10 mouse cellular contexts compared by ENCODE assay signal in genomic region chr3:105053698-105054001, GRCm38 (mm10). TPM values are rescaled to one million over a fixed set of nuclear protein-coding genes. Genes with fewer than 3 reads are reported as not detected.
DNase-seq lines count a peak whose midpoint lies in the region; ATAC-seq and TF ChIP-seq lines count a peak whose summit lies in the region.
"Had no signal": no experiment of that assay in that cellular context is flagged by ENCODE, and none has a peak within 500 bp of the region (broad histone marks: within the 10 kb centered on the region; RNA-seq: fewer than 3 reads in every experiment).

No protein-coding gene starts in this region.

- peaks cover 46% of the 10 kb centered on the region for H3K4me1 ChIP-seq in kidney, embryonic 15.5 days
- peaks cover 38% of the 10 kb centered on the region for H3K4me1 ChIP-seq in embryonic facial prominence, embryonic 10.5 days
- peaks cover 8% of the 10 kb centered on the region for H3K4me1 ChIP-seq in hindbrain, postnatal 0 days (ENCODE audit: insufficient read depth, low read length)
- H3K4me1 ChIP-seq in midbrain, embryonic 15.5 days, result peaks cover 32% of the 10 kb centered on the region

- H3K9ac ChIP-seq in kidney, embryonic 15.5 days, result peak overlapping the region; percentile 44
- H3K9ac ChIP-seq in hindbrain, postnatal 0 days (replicated peaks; ENCODE audit: low read length), result peak overlapping the region; percentile 92; the same call in 1 of the 2 replicates
- peak overlapping the region; percentile 63 for H3K9ac ChIP-seq in midbrain, embryonic 15.5 days

- no peak for ATAC-seq in kidney, embryonic 15.5 days (replicated peaks; ENCODE audit: low FRiP score)
- no peak for ATAC-seq in hindbrain, postnatal 0 days
- ATAC-seq in midbrain, embryonic 15.5 days (replicated peaks), result 0 out of 2 replicates have a peak, but pooled peaks have one; percentile 0
- no peak for ATAC-seq in granulocyte monocyte progenitor cell, adult 5-6 weeks (replicated peaks; ENCODE audit: poor library complexity, severe bottlenecking)

- 72% methylated on average over 4 of the region's 4 CpGs for WGBS in kidney, embryonic 15.5 days
- 71% methylated on average over 4 of the region's 4 CpGs for WGBS in embryonic facial prominence, embryonic 10.5 days
- 71% methylated on average over 4 of the region's 4 CpGs for WGBS in hindbrain, postnatal 0 days
- WGBS in midbrain, embryonic 15.5 days, result 69% methylated on average over 4 of the region's 4 CpGs

- H3K27me3 ChIP-seq in kidney, embryonic 15.5 days, result no peaks in the 10 kb centered on the region
- no peaks in the 10 kb centered on the region for H3K27me3 ChIP-seq in embryonic facial prominence, embryonic 10.5 days (replicated peaks; ENCODE audit: low read depth, poor library complexity, severe bottlenecking)
- H3K27me3 ChIP-seq in hindbrain, postnatal 0 days (ENCODE audit: insufficient read depth, low read length), result no peaks in the 10 kb centered on the region
- H3K27me3 ChIP-seq in midbrain, embryonic 15.5 days (replicated peaks), result no peaks in the 10 kb centered on the region
- H3K27me3 ChIP-seq: Patski had no signal

- TF ChIP-seq CTCF in hindbrain, postnatal 0 days (IDR thresholded peaks at IDR 0.05; ENCODE audit: low read depth), result no peak

- H3K4me3 ChIP-seq in kidney, embryonic 15.5 days (replicated peaks), result peak overlapping the region; percentile 84
- H3K4me3 ChIP-seq in embryonic facial prominence, embryonic 10.5 days, result peak overlapping the region; percentile 78
- H3K4me3 ChIP-seq in hindbrain, postnatal 0 days (ENCODE audit: low read length), result peak overlapping the region; percentile 68
- H3K4me3 ChIP-seq in midbrain, embryonic 15.5 days, result peak overlapping the region; percentile 58

- H3K4me2 ChIP-seq in kidney, embryonic 15.5 days, result peak overlapping the region; percentile 73
- H3K4me2 ChIP-seq in hindbrain, postnatal 0 days (ENCODE audit: low read depth, low read length), result peak overlapping the region; percentile 56
- H3K4me2 ChIP-seq in midbrain, embryonic 15.5 days, result peak overlapping the region; percentile 77

- no peaks in the 10 kb centered on the region for H3K9me3 ChIP-seq in kidney, embryonic 15.5 days (replicated peaks)
- H3K9me3 ChIP-seq in embryonic facial prominence, embryonic 10.5 days, result no peaks in the 10 kb centered on the region
- H3K9me3 ChIP-seq in hindbrain, postnatal 0 days (ENCODE audit: low read length), result no peaks in the 10 kb centered on the region
- no peaks in the 10 kb centered on the region for H3K9me3 ChIP-seq in midbrain, embryonic 15.5 days

- H3K27ac ChIP-seq in kidney, embryonic 15.5 days, result peak overlapping the region; percentile 82
- H3K27ac ChIP-seq in embryonic facial prominence, embryonic 10.5 days (replicated peaks), result peak overlapping the region; percentile 91
- peak overlapping the region; percentile 90 for H3K27ac ChIP-seq in hindbrain, postnatal 0 days
- peak overlapping the region; percentile 80 for H3K27ac ChIP-seq in midbrain, embryonic 15.5 days

- no peak for DNase-seq in kidney, postnatal 4 days
- DNase-seq in embryonic facial prominence, embryonic 10.5 days (ENCODE audit: low spot score), result no peak
- no peak for DNase-seq in hindbrain, postnatal 0 days (ENCODE audit: low spot score)
- DNase-seq in ovary, postnatal 36 days (ENCODE audit: low spot score), result no peak
- DNase-seq in spleen, adult 12 weeks (ENCODE audit: low spot score), result no peak
- DNase-seq: lung, postnatal 4 days had no signal

- no peaks in the 10 kb centered on the region for H3K36me3 ChIP-seq in kidney, embryonic 15.5 days
- peaks cover 5% of the 10 kb centered on the region; the same call in 1 of the 2 replicates for H3K36me3 ChIP-seq in embryonic facial prominence, embryonic 10.5 days (replicated peaks)
- no peaks in the 10 kb centered on the region for H3K36me3 ChIP-seq in hindbrain, postnatal 0 days (ENCODE audit: insufficient read depth, low read length)
- H3K36me3 ChIP-seq in midbrain, embryonic 15.5 days (replicated peaks), result no peaks in the 10 kb centered on the region

RNA-seq across cellular contexts. Expression of gene Cttnbp2nl, which starts 0.7 kb away (rescaled TPM):
- polyA plus RNA-seq in kidney, embryonic 15.5 days (2015; fragmentation: Nextera tagmentation; extraction: Ambion mirVana), result 26.4 and 29.4 TPM in 2 replicates
- polyA plus RNA-seq in embryonic facial prominence, embryonic 10.5 days (2016; fragmentation: Nextera tagmentation; extraction: Ambion mirVana), result 51.2 and 52.4 TPM in 2 replicates
- total RNA-seq in hindbrain, postnatal 0 days (2014; rRNA removed), result 24.9 and 27.8 TPM in 2 replicates
- polyA plus RNA-seq in hindbrain, postnatal 0 days (2015; fragmentation: Nextera tagmentation; extraction: Ambion mirVana), result 35.9 and 42.4 TPM in 2 replicates
- 60.6 and 60.9 TPM in 2 replicates for polyA plus RNA-seq in midbrain, embryonic 15.5 days (2015; fragmentation: Nextera tagmentation; extraction: Ambion mirVana)
- 1.8 TPM in 1 of 2 replicates, not detected in the other for total RNA-seq in granulocyte monocyte progenitor cell, adult 5-6 weeks (2014; fragmentation: Nextera tagmentation)
- total RNA-seq in granulocyte monocyte progenitor cell, adult 5-6 weeks (2017), result 0.78 TPM in 1 of 2 replicates, not detected in the other

RNA-seq across cellular contexts. Expression of gene 4930564D02Rik, which starts 13.0 kb away (rescaled TPM):
- not detected in 2 replicates for polyA plus RNA-seq in kidney, embryonic 15.5 days (2015; fragmentation: Nextera tagmentation; extraction: Ambion mirVana)
- polyA plus RNA-seq in embryonic facial prominence, embryonic 10.5 days (2016; fragmentation: Nextera tagmentation; extraction: Ambion mirVana), result not detected in 2 replicates
- total RNA-seq in hindbrain, postnatal 0 days (2014; rRNA removed), result not detected in 2 replicates
- not detected in 2 replicates for polyA plus RNA-seq in hindbrain, postnatal 0 days (2015; fragmentation: Nextera tagmentation; extraction: Ambion mirVana)
- polyA plus RNA-seq in midbrain, embryonic 15.5 days (2015; fragmentation: Nextera tagmentation; extraction: Ambion mirVana), result not detected in 2 replicates
- not detected in 2 replicates for total RNA-seq in granulocyte monocyte progenitor cell, adult 5-6 weeks (2014; fragmentation: Nextera tagmentation)
- not detected in 2 replicates for total RNA-seq in granulocyte monocyte progenitor cell, adult 5-6 weeks (2017)
- polyA plus RNA-seq: Patski had no signal
